Mouse (Mus musculus): Measurements from ENCODE around the gene Daam1.

GRCm38 (mm10) chr12:72031794-72032193, 200.9 kb downstream of the Daam1 start:
- no peak for TF ChIP-seq GATA1 (IDR thresholded peaks at IDR 0.05; ENCODE audit: borderline replicate concordance, low read length)
- no peak for TF ChIP-seq FLI1 (IDR thresholded peaks at IDR 0.05; ENCODE audit: low read length)
